Mouse (Mus musculus): ENCODE data around the gene Wdr83.

- no peak for TF ChIP-seq POLR2A (IDR thresholded peaks at IDR 0.05; ENCODE audit: control insufficient read depth, extremely low read depth, insufficient read depth, low read length, poor library complexity)
- no peak for TF ChIP-seq CTCF (IDR thresholded peaks at IDR 0.05; ENCODE audit: borderline replicate concordance, control insufficient read depth, extremely low read depth, insufficient read depth, low read length, poor library complexity)
These were observed 45.9 kb downstream of the Wdr83 start for GRCm38 (mm10) chr8:85035165-85035727.

All from thymus, adult 2 months (tissue).